Mouse (Mus musculus): Measurements from ENCODE around the gene Actn4. TPM values are rescaled to one million over a fixed set of nuclear protein-coding genes. Genes with fewer than 3 reads are reported as not detected.

Gene Actn4
- polyA plus RNA-seq, 1 experiment from 2014 or later = 183 TPM

- Histone ChIP-seq H3K36me3 (ENCODE audit: inconsistent target) (no peaks in the 10 kb centered on the region), H3K4me3 (ENCODE audit: inconsistent target) (no peak overlapping the region), H3K27ac (no peak overlapping the region), H3K79me2 (ENCODE audit: inconsistent target) (no peaks in the 10 kb centered on the region)
- 86% methylated on average over 15 of the region's 15 CpGs for WGBS (ENCODE audit: missing documents)
Observed at GRCm38 (mm10) chr7:28862817-28863499, 99.2 kb downstream of the Actn4 start.

- Histone ChIP-seq H3K79me2 (ENCODE audit: inconsistent target) (no peaks in the 10 kb centered on the region), H3K4me3 (ENCODE audit: inconsistent target) (no peak overlapping the region), H3K36me3 (ENCODE audit: inconsistent target) (no peaks in the 10 kb centered on the region), H3K27ac (no peak overlapping the region)
- 90% methylated on average over 6 of the region's 6 CpGs for WGBS (ENCODE audit: missing documents)
Observed at GRCm38 (mm10) chr7:28860898-28861297, 101.2 kb downstream of the Actn4 start.

- Histone ChIP-seq H3K79me2 (ENCODE audit: inconsistent target) (no peaks in the 10 kb centered on the region), H3K4me3 (ENCODE audit: inconsistent target) (no peak overlapping the region), H3K27ac (no peak overlapping the region), H3K36me3 (ENCODE audit: inconsistent target) (no peaks in the 10 kb centered on the region)
- 90% methylated on average over 2 of the region's 2 CpGs for WGBS (ENCODE audit: missing documents)
Observed at GRCm38 (mm10) chr7:28859953-28860352, 102.2 kb downstream of the Actn4 start.

GRCm38 (mm10) chr7:28850642-28851041, 111.5 kb downstream of the Actn4 start:
- Histone ChIP-seq H3K27ac (no peak overlapping the region), H3K4me3 (ENCODE audit: inconsistent target) (no peak overlapping the region), H3K79me2 (ENCODE audit: inconsistent target) (no peaks in the 10 kb centered on the region), H3K36me3 (ENCODE audit: inconsistent target) (no peaks in the 10 kb centered on the region)
- WGBS (ENCODE audit: missing documents) = 74% methylated on average over 4 of the region's 4 CpGs

GRCm38 (mm10) chr7:28849700-28850236, 112.4 kb downstream of the Actn4 start:
- Histone ChIP-seq H3K27ac (no peak overlapping the region), H3K4me3 (ENCODE audit: inconsistent target) (no peak overlapping the region), H3K36me3 (ENCODE audit: inconsistent target) (no peaks in the 10 kb centered on the region), H3K79me2 (ENCODE audit: inconsistent target) (no peaks in the 10 kb centered on the region)
- 46% methylated on average over 1 of the region's 1 CpGs for WGBS (ENCODE audit: missing documents)

- Histone ChIP-seq H3K27ac (no peak overlapping the region), H3K4me3 (ENCODE audit: inconsistent target) (no peak overlapping the region), H3K79me2 (ENCODE audit: inconsistent target) (no peaks in the 10 kb centered on the region), H3K36me3 (ENCODE audit: inconsistent target) (no peaks in the 10 kb centered on the region)
- 100% methylated on average over 1 of the region's 1 CpGs for WGBS (ENCODE audit: missing documents)
Observed at GRCm38 (mm10) chr7:28847273-28847672, 114.9 kb downstream of the Actn4 start.

Other genes with a start within 250 kb of the Actn4 start
- 0.09 TPM in 1 of 3 replicates, not detected in the others for gene Fbxo17, start 245.5 kb downstream of the Actn4 start, polyA plus RNA-seq (2018)
- 30.6 to 48.9 TPM (median 42.1 TPM) in 3 replicates for gene Mrps12, start 220.5 kb downstream of the Actn4 start, polyA plus RNA-seq (2018)
- gene Sars2, start 220.3 kb downstream of the Actn4 start, polyA plus RNA-seq (2018) = 4.6 to 7.1 TPM (median 5.6 TPM) in 3 replicates
- not detected in 3 replicates for gene Ccer2, start 206.2 kb downstream of the Actn4 start, polyA plus RNA-seq (2018)
- gene Sirt2, start 195.6 kb downstream of the Actn4 start, polyA plus RNA-seq (2018) = 103 to 230 TPM (median 168 TPM) in 3 replicates
- gene Nfkbib, start 194.8 kb downstream of the Actn4 start, polyA plus RNA-seq (2018) = 29.5 to 40.8 TPM (median 37.9 TPM) in 3 replicates
- gene Rinl, start 173.4 kb downstream of the Actn4 start, polyA plus RNA-seq (2018) = 21.6 to 44.7 TPM (median 44.4 TPM) in 3 replicates
- gene Hnrnpl, start 153.8 kb downstream of the Actn4 start, polyA plus RNA-seq (2018) = 170 to 242 TPM (median 175 TPM) in 3 replicates
- 92.1 to 101 TPM (median 96.5 TPM) in 3 replicates for gene Ech1, start 137.1 kb downstream of the Actn4 start, polyA plus RNA-seq (2018)
- 0.96 to 1.1 TPM (median 1.1 TPM) in 3 replicates for gene Lgals4, start 128.5 kb downstream of the Actn4 start, polyA plus RNA-seq (2018)
- not detected in 3 replicates for gene Lgals7, start 98.5 kb downstream of the Actn4 start, polyA plus RNA-seq (2018)
- 0.22 TPM in 1 of 3 replicates, not detected in the others for gene Capn12, start 80.9 kb downstream of the Actn4 start, polyA plus RNA-seq (2018)
- gene Eif3k, start 19.5 kb upstream of the Actn4 start, polyA plus RNA-seq (2018) = 201 to 248 TPM (median 241 TPM) in 3 replicates
- gene Map4k1, start 19.7 kb upstream of the Actn4 start, polyA plus RNA-seq (2018) = 3.7 to 5.2 TPM (median 4.7 TPM) in 3 replicates
- 0.01 to 0.03 TPM in 2 of 3 replicates, not detected in the other for gene Ryr1, start 162.8 kb upstream of the Actn4 start, polyA plus RNA-seq (2018)
- 1.8 to 9.4 TPM (median 2.2 TPM) in 3 replicates for gene Rasgrp4, start 172.5 kb upstream of the Actn4 start, polyA plus RNA-seq (2018)
- 6.9 to 13.8 TPM (median 12.9 TPM) in 3 replicates for gene Fam98c, start 193.9 kb upstream of the Actn4 start, polyA plus RNA-seq (2018)
- 0.40 to 0.90 TPM (median 0.70 TPM) in 3 replicates for gene Ggn, start 207.9 kb upstream of the Actn4 start, polyA plus RNA-seq (2018)
- gene Spred3, start 208.1 kb upstream of the Actn4 start, polyA plus RNA-seq (2018) = 0.95 to 2.3 TPM (median 1.6 TPM) in 3 replicates
- gene Psmd8, start 218.4 kb upstream of the Actn4 start, polyA plus RNA-seq (2018) = 296 to 477 TPM (median 343 TPM) in 3 replicates